Mouse (Mus musculus) G1E (cell line): ENCODE results near the gene Arid5a. TPM values are rescaled to one million over a fixed set of nuclear protein-coding genes. Genes with fewer than 3 reads are reported as not detected.

ENCODE experiments used
- ATAC-seq: 2 replicates; pipeline ENCODE4 v1.8.0; 2016; ENCODE audit warnings: mild to moderate bottlenecking; ENCODE audit not compliant: insufficient number of reproducible peaks, poor library complexity, low FRiP score, severe bottlenecking; ENCODE audit errors: extremely low read depth
- DNase-seq: peaks from one replicate; pipeline ENCODE4 v3.0.0; 2012; ENCODE audit warnings: low spot score
- H3K27me3 ChIP-seq: 2 replicates; pipeline ENCODE4 v1.6.1; 2012; ENCODE audit warnings: mild to moderate bottlenecking, low read length, inconsistent platforms; ENCODE audit not compliant: insufficient read depth
- H3K36me3 ChIP-seq: replicated peaks from 2 replicates; pipeline ENCODE3; 2012; ENCODE audit warnings: mild to moderate bottlenecking, inconsistent platforms
- H3K4me1 ChIP-seq: 2 replicates; pipeline ENCODE4 v1.6.1; 2012; ENCODE audit warnings: low read depth, low read length, inconsistent platforms, mixed read lengths; ENCODE audit not compliant: insufficient read depth
- H3K4me3 ChIP-seq: 2 replicates; pipeline ENCODE4 v1.5.1; 2012; ENCODE audit warnings: low read depth, mild to moderate bottlenecking, inconsistent platforms, low read length, moderate library complexity, mixed read lengths
- H3K9me3 ChIP-seq: replicated peaks from 2 replicates; pipeline ENCODE4 v1.6.1; 2012; ENCODE audit warnings: inconsistent platforms
- CTCF ChIP-seq: IDR thresholded peaks from 2 replicates; pipeline ENCODE4 v1.5.1; 2012; ENCODE audit warnings: low read depth, low read length, inconsistent platforms, mixed read lengths
- GATA1 ChIP-seq: IDR thresholded peaks from 2 replicates; pipeline ENCODE4 v1.6.1; 2012; ENCODE audit warnings: borderline replicate concordance, low read length, inconsistent platforms, mixed read lengths
- GATA2 ChIP-seq: IDR thresholded peaks from 2 replicates; pipeline ENCODE4 v1.6.1; 2012; ENCODE audit warnings: low read depth, low read length, inconsistent platforms, borderline replicate concordance
- POLR2AphosphoS5 ChIP-seq: IDR thresholded peaks from 2 replicates; pipeline ENCODE4 v1.6.1; 2012; ENCODE audit warnings: low read depth, low read length, inconsistent platforms; ENCODE audit not compliant: insufficient replicate concordance
- TAL1 ChIP-seq: conservative IDR thresholded peaks from 2 replicates; pipeline ENCODE4 v1.6.1; 2012; ENCODE audit warnings: low read depth, low read length, inconsistent platforms, mixed read lengths
- polyA plus RNA-seq: library from polyadenylated mRNA; stranded (reverse); fragments of >175 nt; gene quantifications from 2 replicates; pipeline ENCODE4 v1.2.3, GENCODE M21; 2012
- total RNA-seq, 2 experiments: library from RNA; stranded (forward) in 1 of 2; stranded (reverse) in 1 of 2; fragments of 200-1000 nt in 1 of 2; fragments of >200 nt in 1 of 2; fragmentation: Nextera tagmentation in 1 of 2; gene quantifications; 2 replicates each; pipeline ENCODE4 v1.2.3; 2014 to 2017

Gene Arid5a
- total and polyA plus RNA-seq, 3 experiments: 8.4 to 33.6 (median 8.7) TPM

DNA sequence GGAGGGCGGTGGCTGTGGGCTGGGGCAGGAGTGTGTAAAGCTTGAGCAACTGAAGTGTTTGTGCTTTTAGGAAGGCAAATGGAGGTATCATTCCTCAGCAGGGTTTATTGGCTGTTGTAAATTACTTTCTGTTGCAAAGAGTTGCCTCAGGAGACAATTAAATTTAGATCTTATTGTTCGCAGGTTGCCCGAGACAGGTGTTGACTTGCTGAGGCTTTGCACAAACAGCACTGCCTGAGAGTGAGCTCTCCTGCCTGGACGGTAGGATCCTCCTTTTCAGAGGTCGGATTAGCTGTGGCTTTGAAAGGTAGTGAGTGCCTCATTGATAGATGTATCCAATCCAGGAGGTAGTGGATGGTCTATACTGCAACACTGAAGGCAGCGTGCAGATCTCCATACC, 1.4 kb upstream of the Arid5a start:
- Histone ChIP-seq H3K36me3 (peaks cover 18% of the 10 kb centered on the region), H3K9me3 (no peaks in the 10 kb centered on the region), H3K4me3 (no peak overlapping the region), H3K27me3 (peaks cover 30% of the 10 kb centered on the region), H3K4me1 (peaks cover 40% of the 10 kb centered on the region)
- no peak for ATAC-seq
- TF ChIP-seq TAL1 (no peak), CTCF (no peak), GATA1 (no peak), GATA2 (no peak), POLR2AphosphoS5 (no peak)
- no peak for DNase-seq

DNA sequence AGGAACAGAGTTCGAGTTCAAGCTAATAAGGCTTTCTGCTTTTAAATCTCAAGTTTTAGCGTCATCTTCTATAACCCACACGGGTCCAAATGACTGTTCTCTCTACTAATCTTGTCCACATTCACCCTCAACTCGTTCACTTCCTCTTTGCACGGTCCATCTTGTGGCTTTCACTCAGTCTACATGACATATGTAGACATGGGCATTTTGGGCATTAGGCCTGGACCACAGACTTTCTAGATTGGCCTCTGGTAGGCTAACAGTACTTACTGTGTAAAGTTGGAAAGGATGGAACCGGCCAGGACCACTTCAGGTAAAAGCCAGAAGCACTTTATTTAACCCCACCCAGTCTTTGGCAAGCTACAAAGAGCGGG, 425 bp upstream of the Arid5a start:
- Histone ChIP-seq H3K27me3 (peaks cover 20% of the 10 kb centered on the region), H3K36me3 (peaks cover 27% of the 10 kb centered on the region), H3K9me3 (no peaks in the 10 kb centered on the region), H3K4me3 (peak overlapping the region; percentile 75; the same call in 1 of the 2 replicates), H3K4me1 (peaks cover 41% of the 10 kb centered on the region)
- TF ChIP-seq GATA2 (no peak), CTCF (no peak), TAL1 (no peak), GATA1 (no peak), POLR2AphosphoS5 (no peak)
- ATAC-seq: no peak
- DNase-seq: peak; percentile 45

DNA sequence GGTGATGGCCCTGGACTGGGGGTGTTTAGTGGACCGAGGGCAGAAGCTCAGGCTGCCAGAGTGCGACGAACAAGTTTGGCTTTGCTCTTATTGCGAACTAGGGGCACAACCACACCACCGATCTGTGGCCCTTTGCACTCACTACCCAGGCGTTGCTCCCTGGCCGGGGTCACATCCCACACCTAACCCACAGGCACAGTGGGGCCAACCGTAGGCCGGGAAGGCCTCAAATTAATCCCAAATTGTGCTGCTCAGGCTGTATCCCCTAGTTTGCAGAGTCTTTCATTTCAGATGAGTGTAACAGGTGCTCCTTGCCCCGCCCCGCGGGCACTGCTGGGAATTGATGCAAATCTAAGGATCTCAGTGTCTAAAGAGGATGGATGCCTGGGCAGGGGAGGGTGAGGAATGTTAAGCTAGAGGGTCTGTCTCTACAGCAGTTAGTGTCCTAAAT, 943 bp downstream of the Arid5a start:
- TF ChIP-seq CTCF (no peak), GATA2 (no peak), POLR2AphosphoS5 (no peak), TAL1 (no peak), GATA1 (no peak)
- H3K4me3 ChIP-seq: peak overlapping the region; percentile 75
- peaks cover 39% of the 10 kb centered on the region for H3K36me3 ChIP-seq
- ATAC-seq: no peak
- no peaks in the 10 kb centered on the region for H3K9me3 ChIP-seq
- DNase-seq: peak; percentile 53
- peaks cover 41% of the 10 kb centered on the region for H3K4me1 ChIP-seq
- peaks cover 10% of the 10 kb centered on the region for H3K27me3 ChIP-seq

DNA sequence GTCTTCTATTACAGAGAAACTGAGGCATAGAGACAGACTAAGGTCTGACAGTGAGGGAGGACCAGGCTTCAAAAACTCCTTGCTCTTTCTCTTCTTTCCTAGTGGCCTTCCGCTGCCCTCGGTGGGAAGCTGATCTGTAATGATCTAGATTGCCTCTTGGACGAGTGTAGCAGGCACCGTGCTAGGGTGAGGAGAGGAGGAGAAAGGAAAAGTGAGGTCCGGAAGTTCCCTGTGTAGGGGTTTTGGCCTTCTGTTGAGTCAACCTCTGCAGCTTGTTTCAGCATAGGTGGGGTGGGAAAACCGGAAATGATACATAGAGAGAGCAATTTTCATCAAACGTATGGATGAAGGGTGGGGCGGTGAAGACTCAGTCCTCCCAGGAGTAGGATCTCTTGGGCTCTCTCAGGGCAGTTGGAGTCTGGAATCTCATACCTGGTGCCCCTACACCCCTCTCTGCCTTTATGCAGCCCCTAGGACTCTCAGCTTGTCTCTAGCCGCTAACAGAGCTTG, 1.5 kb downstream of the Arid5a start:
- TF ChIP-seq POLR2AphosphoS5 (no peak), TAL1 (no peak)
- Histone ChIP-seq H3K4me1 (peaks cover 41% of the 10 kb centered on the region), H3K4me3 (peak overlapping the region; percentile 75; the same call in 1 of the 2 replicates), H3K27me3 (peaks cover 6% of the 10 kb centered on the region), H3K9me3 (no peaks in the 10 kb centered on the region), H3K36me3 (peaks cover 43% of the 10 kb centered on the region)
- DNase-seq (no peak), ATAC-seq (no peak)

DNA sequence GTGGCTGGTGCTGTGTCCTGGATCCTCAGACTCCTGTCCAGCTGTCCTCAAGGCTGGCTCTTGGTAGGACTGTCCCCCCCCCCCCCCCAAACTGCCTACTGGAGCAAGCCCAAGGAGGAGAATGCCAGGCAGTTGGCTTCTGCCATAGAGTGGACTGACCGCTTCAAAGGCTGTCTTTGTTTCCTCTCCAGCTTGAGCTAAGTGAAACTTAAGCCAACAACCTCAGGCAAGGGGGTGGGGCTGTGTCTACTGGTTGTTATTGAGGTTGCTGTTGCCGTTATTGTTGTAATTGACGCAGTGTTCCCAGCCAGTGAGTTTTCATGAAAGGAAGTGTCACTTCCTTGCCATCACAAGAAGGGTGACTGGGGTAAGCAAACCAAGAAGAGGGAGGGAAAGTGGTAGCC, 2.0 kb downstream of the Arid5a start:
- TF ChIP-seq POLR2AphosphoS5 (no peak), TAL1 (no peak), GATA2 (no peak), GATA1 (no peak), CTCF (no peak)
- peaks cover 2% of the 10 kb centered on the region for H3K27me3 ChIP-seq
- H3K36me3 ChIP-seq: peaks cover 47% of the 10 kb centered on the region
- H3K4me3 ChIP-seq: peak overlapping the region; percentile 75; the same call in 1 of the 2 replicates
- DNase-seq (no peak), ATAC-seq (no peak)
- peaks cover 44% of the 10 kb centered on the region for H3K4me1 ChIP-seq
- no peaks in the 10 kb centered on the region for H3K9me3 ChIP-seq

DNA sequence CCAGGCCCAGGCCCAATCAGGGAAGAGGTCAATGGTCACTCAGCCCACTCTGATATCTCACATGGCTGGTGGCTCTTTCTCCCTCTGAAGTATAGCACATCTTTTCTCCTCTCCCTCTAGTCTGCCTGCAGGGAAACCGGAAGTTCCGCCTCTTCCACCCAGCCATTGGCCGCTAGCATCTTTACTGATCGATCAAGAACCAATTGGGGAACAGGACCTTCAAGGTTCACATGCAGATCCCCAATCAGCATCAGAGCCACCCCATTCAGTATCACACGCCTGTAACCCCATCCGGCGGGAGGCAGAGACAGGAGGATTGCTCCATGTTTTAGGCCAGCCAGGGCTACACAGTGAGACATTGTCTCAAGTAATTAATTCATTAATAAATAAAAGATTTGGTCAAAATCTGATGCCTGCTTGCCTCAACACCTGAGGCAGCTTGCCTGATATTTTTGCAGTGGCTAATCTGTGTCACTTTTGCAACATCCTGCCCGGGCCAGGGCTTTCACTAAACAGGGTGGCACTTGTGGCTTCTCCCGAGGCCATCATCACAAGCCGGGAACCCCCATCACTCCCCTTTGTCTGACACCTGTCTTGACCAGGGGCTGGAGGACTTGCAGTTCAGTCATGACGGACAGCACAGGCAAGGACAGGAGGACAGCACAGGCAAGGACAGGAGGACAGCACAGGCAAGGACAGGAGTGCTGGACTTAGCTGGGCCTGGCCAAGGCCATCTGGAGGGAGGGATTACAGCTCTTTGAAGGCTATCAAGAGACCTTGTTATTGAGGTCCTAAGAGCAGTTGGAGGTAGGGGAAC, 7.6 kb downstream of the Arid5a start:
- H3K9me3 ChIP-seq: no peaks in the 10 kb centered on the region
- peaks cover 93% of the 10 kb centered on the region for H3K36me3 ChIP-seq
- DNase-seq (peak; percentile 85), ATAC-seq (peak; percentile 61)
- no peak for TF ChIP-seq CTCF
- H3K4me3 ChIP-seq: peak overlapping the region; percentile 7; the same call in 1 of the 2 replicates
- H3K27me3 ChIP-seq: no peaks in the 10 kb centered on the region; the same call in 1 of the 2 replicates
- peaks cover 27% of the 10 kb centered on the region for H3K4me1 ChIP-seq
